Mouse (Mus musculus): ENCODE measurements at regions not wholly inside any gene's neighbourhood (a gene's known extent, or its start where the extent isn't known, plus 50 kb on each side); places are given as distances from the start of the nearest gene placed in this dataset.
A peak's percentile ranks its signal among the peaks of the same experiment; 100 is the strongest.

DNA sequence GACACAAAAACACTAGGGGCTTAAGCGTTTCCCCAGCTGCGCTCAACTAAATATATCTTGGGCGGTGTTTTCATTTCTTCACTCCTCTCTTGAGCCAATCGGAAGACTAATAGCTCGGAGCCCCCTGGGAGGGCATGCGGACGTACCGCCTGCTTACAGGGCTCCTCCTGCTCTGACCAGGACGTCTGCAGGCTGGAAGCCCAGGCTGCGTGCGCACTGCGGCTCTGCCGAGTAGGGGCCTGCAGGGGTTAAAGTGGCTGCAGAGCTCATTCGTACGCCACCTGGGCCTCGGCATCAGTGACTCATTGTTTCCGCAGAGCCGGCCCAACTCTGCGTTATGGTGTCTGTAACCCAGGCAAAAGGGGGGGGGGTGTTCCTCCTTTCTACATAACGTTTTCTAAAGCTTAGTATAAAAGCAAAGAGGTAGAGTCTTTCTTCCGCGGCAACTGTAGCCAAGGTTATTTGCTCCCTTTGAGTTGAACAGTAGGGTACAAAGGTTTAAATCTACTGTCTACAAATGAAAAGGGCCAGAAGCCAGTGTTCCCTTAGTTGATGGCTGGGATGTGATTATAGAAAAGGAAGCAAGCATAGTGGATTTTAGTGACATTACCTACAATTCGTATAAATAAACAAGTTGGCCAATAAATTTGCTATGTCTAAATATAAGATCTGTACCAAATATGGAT is 53.7 kb upstream of the Chd2 start:
- Histone ChIP-seq H3K79me2 (ENCODE audit: inconsistent target) (no peaks in the 10 kb centered on the region), H3K27ac (peak overlapping the region; percentile 91), H3K4me3 (ENCODE audit: inconsistent target) (peak overlapping the region; percentile 6; the same call in 1 of the 2 replicates), H3K36me3 (ENCODE audit: inconsistent target) (no peaks in the 10 kb centered on the region)
- WGBS (ENCODE audit: missing documents) = 1% methylated on average over 21 of the region's 23 CpGs

DNA sequence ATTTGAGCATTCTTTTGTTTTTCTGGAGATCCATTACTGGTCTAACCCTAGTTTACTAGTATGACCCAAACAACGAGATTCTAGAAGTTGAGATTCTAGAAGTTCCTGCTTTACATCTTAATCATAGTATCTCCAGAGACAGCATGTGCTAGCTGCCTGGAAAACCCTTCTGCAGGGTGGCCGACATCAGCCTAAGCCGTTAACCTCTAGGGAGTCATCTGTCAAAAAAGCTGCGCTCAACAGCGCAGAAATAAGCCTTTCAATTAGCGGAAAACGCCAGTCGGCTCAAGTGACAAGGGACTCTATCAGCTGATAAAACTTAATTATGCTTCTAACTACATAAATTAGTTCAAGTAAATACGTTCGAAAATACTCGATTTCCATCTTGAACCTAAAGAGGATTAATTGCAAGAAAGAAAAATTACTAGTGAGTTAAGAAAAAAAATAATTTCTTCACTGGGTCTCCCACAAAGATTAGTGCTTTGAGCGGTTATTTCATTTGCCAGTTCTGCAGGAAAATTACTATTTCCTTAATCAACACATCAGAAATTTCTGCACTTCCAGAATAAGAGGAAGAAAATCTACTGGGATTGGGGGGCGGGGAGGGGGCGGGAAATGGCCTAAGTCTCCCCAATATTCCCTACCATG is 53.0 kb upstream of the Chd2 start:
- H3K36me3 ChIP-seq (ENCODE audit: inconsistent target) = no peaks in the 10 kb centered on the region
- H3K4me3 ChIP-seq (ENCODE audit: inconsistent target) = peak overlapping the region; percentile 7; the same call in 1 of the 2 replicates
- H3K27ac ChIP-seq = peak overlapping the region; percentile 91
- 2% methylated on average over 14 of the region's 14 CpGs for WGBS (ENCODE audit: missing documents)
- no peaks in the 10 kb centered on the region for H3K79me2 ChIP-seq (ENCODE audit: inconsistent target)

DNA sequence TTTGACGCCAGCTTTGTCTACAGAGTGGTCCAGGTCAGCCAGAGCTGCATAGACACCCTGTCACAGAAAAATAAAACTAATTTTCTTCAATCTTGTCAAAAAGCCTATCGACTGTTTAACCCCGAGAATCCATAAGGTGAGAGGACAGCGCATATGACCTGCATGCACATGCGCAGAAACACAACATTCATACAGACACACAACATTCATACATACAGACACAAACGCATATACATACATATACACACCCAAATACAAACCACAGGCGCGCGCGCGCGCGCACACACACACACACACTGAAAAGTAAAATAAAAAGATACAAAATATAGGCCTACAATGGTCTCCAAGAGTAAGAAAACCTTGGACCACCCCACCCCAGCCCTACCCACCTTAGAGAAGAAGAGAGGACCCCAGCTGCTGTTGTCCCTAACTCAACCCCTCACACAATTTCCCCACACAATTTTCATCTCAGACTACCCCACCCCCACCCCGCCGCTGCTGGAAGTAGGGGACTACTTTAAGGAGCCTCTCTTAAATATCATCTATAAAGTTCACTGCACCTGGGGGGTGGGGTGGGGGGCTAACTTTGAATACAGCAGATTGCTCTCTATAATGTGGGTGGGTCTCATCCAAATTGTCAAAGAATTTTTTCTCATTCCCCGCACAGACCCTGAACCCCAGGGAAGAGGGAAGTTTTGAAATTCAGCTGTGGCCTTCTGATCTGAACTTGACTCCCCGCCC is 52.2 kb upstream of the Chd2 start:
- H3K79me2 ChIP-seq (ENCODE audit: inconsistent target) = no peaks in the 10 kb centered on the region
- 86% methylated on average over 16 of the region's 17 CpGs for WGBS (ENCODE audit: missing documents)
- H3K36me3 ChIP-seq (ENCODE audit: inconsistent target) = no peaks in the 10 kb centered on the region
- no peak overlapping the region for H3K4me3 ChIP-seq (ENCODE audit: inconsistent target)
- peak overlapping the region; percentile 91 for H3K27ac ChIP-seq

DNA sequence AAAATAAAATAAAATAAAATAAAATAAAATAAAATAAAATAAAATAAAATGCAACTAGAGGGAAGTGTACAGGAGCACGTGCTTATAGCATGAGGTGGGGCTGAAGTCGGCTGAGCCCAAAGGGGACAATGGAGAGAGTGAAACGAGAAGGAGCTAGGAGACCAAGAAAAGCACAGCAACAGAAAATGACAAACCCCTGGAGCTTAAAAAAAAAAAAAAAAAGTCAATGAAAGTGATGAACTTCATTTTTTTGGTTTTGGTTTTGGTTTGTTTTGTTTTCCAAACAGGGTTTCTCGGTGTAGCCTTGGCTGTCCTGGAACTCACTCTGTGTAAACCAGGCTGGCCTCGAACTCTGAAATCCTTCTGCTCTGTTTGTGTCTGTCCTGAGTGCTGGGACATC is 51.2 kb upstream of the Chd2 start:
- WGBS (ENCODE audit: missing documents) = 49% methylated on average over 4 of the region's 5 CpGs
- H3K27ac ChIP-seq = 0 out of 2 replicates have a peak overlapping the region, but pooled peaks have one; percentile 4

More for the DNA sequence above, 51.2 kb upstream of the Chd2 start:
- H3K36me3 ChIP-seq (ENCODE audit: inconsistent target) = no peaks in the 10 kb centered on the region
- no peak overlapping the region for H3K4me3 ChIP-seq (ENCODE audit: inconsistent target)
- H3K79me2 ChIP-seq (ENCODE audit: inconsistent target) = no peaks in the 10 kb centered on the region

Data from macrophage (primary cell).